Mouse (Mus musculus): ENCODE results near the gene Ptafr. TPM values are rescaled to one million over a fixed set of nuclear protein-coding genes. Genes with fewer than 3 reads are reported as not detected.
A peak's percentile ranks its signal among the peaks of the same experiment; 100 is the strongest.

Gene Ptafr
- total RNA-seq (2021) = 1 to 10 TPM; 1.0 to 1.1 TPM
- long read RNA-seq, experiment 1 = 0 reads
- long read RNA-seq, experiment 2 = 0 reads

DNA sequence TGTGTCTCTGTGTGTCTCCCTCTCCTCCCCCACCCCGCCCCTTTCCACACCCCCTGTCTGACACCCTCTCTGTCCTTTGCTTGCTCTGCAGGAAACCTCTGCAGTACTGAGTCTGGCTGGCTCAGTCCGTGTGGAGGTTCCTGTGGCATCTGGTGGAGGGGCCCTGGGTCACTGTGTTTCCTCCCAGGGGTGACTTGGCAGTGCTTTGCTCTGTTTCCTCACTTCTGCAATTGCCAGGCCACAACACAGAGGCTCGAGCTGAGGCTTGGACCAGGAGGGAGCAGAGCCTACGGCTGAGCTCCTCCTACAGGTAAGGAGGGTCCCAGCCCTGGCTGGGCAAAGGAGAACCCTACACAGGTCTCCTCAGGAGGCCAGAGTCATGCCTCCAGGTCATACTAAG is at the start of gene Ptafr:
TSS of gene Ptafr (plus strand) at position 103 of the 400 bp plus-strand sequence.
- DNase-seq (ENCODE audit: low spot score in 2 of 2) = no peak
- Histone ChIP-seq H3K27ac (peak within 1 kb of the TSS; percentile 36; the same call in 1 of the 2 replicates), H3K4me3 (no peak within 1 kb of the TSS; the same call in 1 of the 2 replicates)
- no peak for TF ChIP-seq CTCF (conservative IDR thresholded peaks at IDR 0.05)

GRCm38 (mm10) chr4:132514555-132515135 is 49.2 kb upstream of the Ptafr start:
- Histone ChIP-seq H3K27ac (peak overlapping the region; percentile 92), H3K4me3 (peak overlapping the region; percentile 69)
- DNase-seq (ENCODE audit: low spot score in 2 of 2) = peak; percentile 71 to 89
- TF ChIP-seq CTCF (conservative IDR thresholded peaks at IDR 0.05) = peak; percentile 94

DNA sequence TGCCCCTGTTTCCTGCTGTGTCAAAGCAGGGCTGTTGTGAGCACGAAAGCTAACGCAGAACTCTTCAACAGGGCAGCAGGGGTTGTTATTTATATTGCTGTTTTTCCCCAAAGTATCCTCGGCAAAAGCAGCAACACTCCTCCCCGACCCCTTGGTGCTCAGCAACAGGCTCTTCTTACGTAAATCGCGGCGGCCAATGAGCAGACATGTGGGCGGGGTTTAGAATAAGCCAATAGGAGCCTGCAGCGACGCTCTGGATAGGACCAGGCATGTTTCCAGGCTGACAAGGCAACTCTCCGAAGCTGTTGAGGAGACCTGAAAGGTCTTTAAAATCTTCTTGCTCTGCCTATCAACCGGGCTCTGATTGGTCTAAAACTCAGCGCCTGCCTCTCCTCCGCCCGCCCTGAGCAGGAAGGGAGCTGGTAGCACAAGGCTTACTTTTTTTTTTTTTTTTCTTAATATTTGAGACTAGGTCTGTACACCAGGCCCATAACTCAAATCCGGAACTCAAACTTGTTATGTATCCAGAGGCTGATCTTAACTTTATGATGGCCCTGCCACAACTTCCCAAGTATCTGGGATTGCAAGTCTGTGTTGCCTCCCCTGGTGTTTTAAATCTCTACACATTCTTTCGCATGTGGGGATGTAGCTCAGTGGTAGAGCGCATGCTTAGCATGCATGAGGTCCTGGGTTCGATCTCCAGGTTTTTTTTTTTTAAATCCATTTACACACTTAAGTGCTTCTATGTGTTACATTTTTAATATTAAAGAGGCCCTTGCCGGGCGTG is 48.3 kb upstream of the Ptafr start:
- DNase-seq (ENCODE audit: low spot score in 2 of 2) = peak; percentile 88 to 95
- H3K4me3 ChIP-seq = peak overlapping the region; percentile 69
- peak overlapping the region; percentile 92 for H3K27ac ChIP-seq
- TF ChIP-seq CTCF (conservative IDR thresholded peaks at IDR 0.05) = no peak

DNA sequence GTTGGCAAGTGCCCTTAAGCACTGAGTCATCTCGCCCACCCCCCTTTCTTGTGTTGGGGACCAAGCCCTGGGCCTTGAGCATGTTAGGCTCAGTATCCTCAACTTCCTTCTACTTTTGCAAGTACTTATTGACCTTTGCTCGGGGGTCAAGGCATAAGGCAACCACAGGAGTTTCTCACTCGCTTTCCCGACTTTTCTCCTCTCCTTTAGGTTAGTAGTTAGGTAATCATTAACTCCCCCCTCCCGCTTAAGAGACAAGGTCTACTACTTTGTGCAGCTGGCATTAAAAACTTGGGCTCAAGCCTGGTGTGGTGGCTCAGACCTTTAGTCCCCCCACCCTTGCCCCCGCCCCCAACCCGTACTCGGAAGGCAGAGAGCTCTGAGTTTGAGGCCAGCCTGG is 45.8 kb upstream of the Ptafr start:
- TF ChIP-seq CTCF (conservative IDR thresholded peaks at IDR 0.05) = no peak
- Histone ChIP-seq H3K27ac (no peak overlapping the region), H3K4me3 (no peak overlapping the region)
- no peak for DNase-seq (ENCODE audit: low spot score in 2 of 2)

DNA sequence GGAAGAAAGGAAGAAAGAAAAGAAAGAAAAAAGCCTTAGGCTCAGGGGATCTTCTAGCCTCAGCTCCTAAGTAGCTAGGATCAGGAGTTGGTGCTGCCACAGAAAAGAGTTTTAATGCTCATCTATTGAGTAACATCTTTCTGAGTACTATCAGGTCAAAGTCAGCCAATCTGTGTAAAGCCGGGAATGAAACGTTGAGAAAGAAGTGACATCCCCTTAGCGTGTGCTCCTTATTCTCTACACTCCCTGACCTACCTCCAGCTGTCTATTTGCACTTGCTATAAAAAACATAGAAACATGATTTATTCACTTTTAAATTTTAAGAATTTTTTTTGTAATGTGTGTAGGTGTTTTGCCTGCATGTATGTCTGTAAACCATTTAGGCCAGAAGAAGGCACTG is 44.7 kb upstream of the Ptafr start:
- no peak for TF ChIP-seq CTCF (conservative IDR thresholded peaks at IDR 0.05)
- Histone ChIP-seq H3K27ac (no peak overlapping the region), H3K4me3 (no peak overlapping the region)
- DNase-seq (ENCODE audit: low spot score in 2 of 2) = no peak

GRCm38 (mm10) chr4:132524321-132524741 is 39.5 kb upstream of the Ptafr start:
- no peak for DNase-seq (ENCODE audit: low spot score in 2 of 2)
- Histone ChIP-seq H3K4me3 (no peak overlapping the region), H3K27ac (no peak overlapping the region)
- TF ChIP-seq CTCF (conservative IDR thresholded peaks at IDR 0.05) = no peak

- TF ChIP-seq CTCF (conservative IDR thresholded peaks at IDR 0.05) = no peak
- H3K4me3 ChIP-seq = no peak overlapping the region
- H3K27ac ChIP-seq = no peak overlapping the region
- DNase-seq (ENCODE audit: low spot score in 2 of 2) = no peak
These were observed 39.1 kb upstream of the Ptafr start for GRCm38 (mm10) chr4:132524808-132525207.

GRCm38 (mm10) chr4:132526678-132527077 is 37.2 kb upstream of the Ptafr start:
- Histone ChIP-seq H3K4me3 (no peak overlapping the region), H3K27ac (no peak overlapping the region)
- TF ChIP-seq CTCF (conservative IDR thresholded peaks at IDR 0.05) = peak; percentile 56
- no peak for DNase-seq (ENCODE audit: low spot score in 2 of 2)

DNA sequence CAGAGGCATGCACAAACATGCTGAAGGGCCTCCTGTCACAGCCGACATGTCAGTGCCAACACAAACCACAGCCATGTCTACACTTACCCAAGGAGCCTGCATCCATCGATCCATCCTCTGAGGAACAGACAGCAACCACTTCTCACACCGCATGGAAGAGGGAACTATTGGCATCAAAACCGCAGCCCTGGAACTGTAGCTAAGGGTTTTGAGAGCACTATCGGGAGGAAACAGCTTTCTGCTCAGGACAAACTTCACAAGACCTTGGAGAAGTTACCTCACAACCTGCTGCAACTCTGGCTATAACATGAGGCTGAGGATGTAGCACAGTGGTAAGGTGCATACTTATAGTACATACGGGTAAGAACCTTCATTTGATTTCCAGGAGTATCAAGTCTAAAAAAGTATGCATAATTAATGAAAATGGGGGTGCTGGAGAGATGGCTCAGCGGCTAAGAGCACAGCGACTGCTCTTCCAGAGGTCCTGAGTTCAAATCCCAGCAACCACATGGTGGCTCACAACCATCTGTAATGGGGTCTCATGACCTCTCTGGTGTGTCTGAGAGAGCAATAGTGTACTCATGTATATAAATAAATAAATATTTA is 35.8 kb upstream of the Ptafr start:
- no peak for DNase-seq (ENCODE audit: low spot score in 2 of 2)
- no peak overlapping the region for H3K4me3 ChIP-seq
- H3K27ac ChIP-seq = no peak overlapping the region
- no peak for TF ChIP-seq CTCF (conservative IDR thresholded peaks at IDR 0.05)

- no peak for DNase-seq (ENCODE audit: low spot score in 2 of 2)
- no peak overlapping the region for H3K4me3 ChIP-seq
- H3K27ac ChIP-seq = no peak overlapping the region
- TF ChIP-seq CTCF (conservative IDR thresholded peaks at IDR 0.05) = no peak
These were observed 34.5 kb upstream of the Ptafr start for GRCm38 (mm10) chr4:132529344-132529743.

GRCm38 (mm10) chr4:132530033-132530804 is 33.6 kb upstream of the Ptafr start:
- TF ChIP-seq CTCF (conservative IDR thresholded peaks at IDR 0.05) = no peak
- DNase-seq (ENCODE audit: low spot score in 2 of 2) = no peak
- Histone ChIP-seq H3K27ac (no peak overlapping the region), H3K4me3 (no peak overlapping the region)

DNA sequence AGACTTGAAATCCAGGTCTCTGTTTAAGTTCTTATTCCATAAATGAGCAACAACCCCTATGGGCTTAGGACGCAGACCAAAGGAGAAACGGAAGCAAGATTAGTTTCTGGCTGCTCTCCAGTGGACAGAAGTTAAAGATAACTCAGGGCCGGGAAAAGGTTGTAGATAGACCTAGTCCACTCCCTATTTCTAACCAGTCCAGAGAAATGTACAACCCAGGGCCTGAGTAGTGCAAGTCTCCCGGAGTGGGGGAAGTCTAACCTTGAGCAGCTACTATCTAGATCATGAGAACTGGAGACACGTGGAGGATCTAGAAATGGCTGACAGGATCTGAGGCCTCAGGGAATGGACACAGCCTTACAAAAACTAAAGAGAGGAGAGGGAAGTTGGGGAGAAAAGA is 31.4 kb upstream of the Ptafr start:
- Histone ChIP-seq H3K27ac (peak overlapping the region; percentile 96), H3K4me3 (peak overlapping the region; percentile 79)
- no peak for TF ChIP-seq CTCF (conservative IDR thresholded peaks at IDR 0.05)
- DNase-seq (ENCODE audit: low spot score in 2 of 2) = peak in 1 of 2 experiments; percentile 15

All from layer of hippocampus, adult 2 months (tissue).